ENCODE assay signal across 8 mouse cellular contexts in the genomic region with DNA sequence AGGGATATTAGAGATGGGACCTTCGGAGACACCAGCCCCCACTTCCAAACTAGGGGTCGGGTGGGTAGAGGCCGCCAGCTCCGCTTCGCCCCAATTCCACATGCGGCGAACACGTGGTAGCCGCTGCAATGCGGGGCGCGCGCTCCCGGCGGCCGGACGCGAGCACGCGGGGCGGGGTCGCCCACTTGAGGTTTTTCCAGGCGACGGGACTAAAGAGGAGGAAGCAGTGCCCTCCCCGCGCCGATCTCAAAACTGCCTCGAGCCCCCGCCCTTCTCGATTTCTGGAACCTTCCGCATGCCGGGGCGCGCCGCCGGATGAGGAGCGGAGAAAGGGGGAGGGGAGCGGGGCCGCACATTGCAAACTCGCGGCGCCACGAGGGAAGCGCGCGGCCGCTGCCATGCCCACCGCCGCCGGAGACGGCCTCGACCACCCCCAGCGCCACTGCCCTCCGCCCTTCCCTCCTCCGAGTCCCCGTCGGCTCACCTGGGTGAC. TPM values are rescaled to one million over a fixed set of nuclear protein-coding genes. Genes with fewer than 3 reads are reported as not detected.
A peak's percentile ranks its signal among the peaks of the same experiment; 100 is the strongest.
DNase-seq lines count a peak whose midpoint lies in the region; ATAC-seq and TF ChIP-seq lines count a peak whose summit lies in the region.

No protein-coding gene starts in this region.

- intact Hi-C loops in left cerebral cortex, postnatal 14 days (cut with DNase I) = loop anchor here (5.0 kb wide), 1 partner anchor 73 kb away; no protein-coding TSS in a partner anchor

- H3K4me3 ChIP-seq in cortical plate, adult 2 months (ENCODE audit: insufficient read depth, low read length) = peak overlapping the region; percentile 87
- H3K4me3 ChIP-seq in intestine, embryonic 14.5 days (ENCODE audit: low read depth, low read length) = peak overlapping the region; percentile 98

- peaks cover 2% of the 10 kb centered on the region; the same call in 1 of the 2 replicates for H3K4me1 ChIP-seq in cortical plate, adult 2 months (ENCODE audit: control insufficient read depth, insufficient read depth, low read length)
- H3K4me1 ChIP-seq in intestine, embryonic 14.5 days (replicated peaks; ENCODE audit: control insufficient read depth, insufficient read depth, low read length) = peaks cover 25% of the 10 kb centered on the region

- H3K4me2 ChIP-seq in intestine, embryonic 14.5 days (ENCODE audit: low read length) = peak overlapping the region; percentile 99

- TF ChIP-seq POLR2A in cortical plate, adult 2 months (IDR thresholded peaks at IDR 0.05; ENCODE audit: extremely low read depth, insufficient read depth, low read length) = no peak

- TF ChIP-seq CTCF in cortical plate, adult 2 months (IDR thresholded peaks at IDR 0.05; ENCODE audit: extremely low read depth, insufficient read depth, low read length) = no peak

- peak; percentile 91 to 94 for DNase-seq in gastrocnemius, adult 8-10 months (ENCODE audit: low spot score in 2 of 2)
- DNase-seq in intestine, embryonic 14.5 days (ENCODE audit: low spot score) = peak; percentile 91
- peak; percentile 93 to 98 for DNase-seq in left cerebral cortex, postnatal 14 days (ENCODE audit: low spot score in 2 of 2)
- peak; percentile 80 for DNase-seq in mesoderm, embryonic 11.5 days (ENCODE audit: low read depth, low spot score)
- peak; percentile 90 for DNase-seq in right cerebral cortex, postnatal 25 days
- peak; percentile 88 to 94 for DNase-seq in urinary bladder, postnatal 4 days (ENCODE audit: low spot score in 2 of 2)

- ATAC-seq in activated CD4-positive, CD25-positive, alpha-beta regulatory T cell, adult 4 months = peak; percentile 53
- peak; percentile 30 for ATAC-seq in intestine, embryonic 14.5 days (replicated peaks; ENCODE audit: low FRiP score, low TSS enrichment, low read depth)

- H3K27me3 ChIP-seq in intestine, embryonic 14.5 days (replicated peaks; ENCODE audit: control insufficient read depth, insufficient read depth, low read length) = no peaks in the 10 kb centered on the region

- peak overlapping the region; percentile 100 for H3K9ac ChIP-seq in intestine, embryonic 14.5 days (ENCODE audit: low read length)

- no peaks in the 10 kb centered on the region for H3K9me3 ChIP-seq in intestine, embryonic 14.5 days (ENCODE audit: control insufficient read depth, low read length)

- WGBS in intestine, embryonic 14.5 days = under 1% methylated on average over 57 of the region's 57 CpGs

- peaks cover 43% of the 10 kb centered on the region for H3K36me3 ChIP-seq in intestine, embryonic 14.5 days (ENCODE audit: control insufficient read depth, insufficient read depth, low read length)

- peak overlapping the region; percentile 99 for H3K27ac ChIP-seq in cortical plate, adult 2 months (ENCODE audit: insufficient read depth, low read length)
- peak overlapping the region; percentile 99 for H3K27ac ChIP-seq in intestine, embryonic 14.5 days (ENCODE audit: low read depth)

RNA-seq across cellular contexts. Expression of a gene that starts 0.5 kb away (rescaled TPM):
- polyA plus RNA-seq in activated CD4-positive, CD25-positive, alpha-beta regulatory T cell, adult 4 months (2017; shearing (Covaris generic)) = 100 to 1,000 TPM; 194 to 225 TPM
- 172 and 180 TPM in 2 replicates for polyA plus RNA-seq in cortical plate, adult 2 months (2012; rRNA removed)
- 100 to 1,000 TPM in 2 of 4 experiments, 10 to 100 TPM in 2; 78.0 to 122 (median 99.0) TPM for total RNA-seq in gastrocnemius, adult 8-10 months (2022)
- polyA plus RNA-seq in intestine, embryonic 14.5 days (2014; fragmentation: Nextera tagmentation; extraction: Ambion mirVana) = 378 and 409 TPM in 2 replicates
- 100 to 1,000 TPM; 170 to 173 TPM for total RNA-seq in left cerebral cortex, postnatal 14 days (2021)

RNA-seq across cellular contexts. Expression of a gene that starts 24.8 kb away (rescaled TPM):
- polyA plus RNA-seq in activated CD4-positive, CD25-positive, alpha-beta regulatory T cell, adult 4 months (2017; shearing (Covaris generic)) = 1 to 10 TPM; 8.0 to 8.1 TPM
- polyA plus RNA-seq in cortical plate, adult 2 months (2012; rRNA removed) = 17.7 and 22.5 TPM in 2 replicates
- 10 to 100 TPM; 10.3 to 13.5 (median 10.5) TPM for total RNA-seq in gastrocnemius, adult 8-10 months (2022)
- 12.8 and 17.7 TPM in 2 replicates for polyA plus RNA-seq in intestine, embryonic 14.5 days (2014; fragmentation: Nextera tagmentation; extraction: Ambion mirVana)
- total RNA-seq in left cerebral cortex, postnatal 14 days (2021) = 10 to 100 TPM; 22.3 to 23.1 TPM

RNA-seq across cellular contexts. Expression of a gene that starts 48.4 kb away (rescaled TPM):
- 100 to 1,000 TPM; 382 to 404 TPM for polyA plus RNA-seq in activated CD4-positive, CD25-positive, alpha-beta regulatory T cell, adult 4 months (2017; shearing (Covaris generic))
- polyA plus RNA-seq in cortical plate, adult 2 months (2012; rRNA removed) = 30.6 and 31.7 TPM in 2 replicates
- total RNA-seq in gastrocnemius, adult 8-10 months (2022) = 10 to 100 TPM; 37.1 to 47.8 (median 45.0) TPM
- polyA plus RNA-seq in intestine, embryonic 14.5 days (2014; fragmentation: Nextera tagmentation; extraction: Ambion mirVana) = 177 and 183 TPM in 2 replicates
- total RNA-seq in left cerebral cortex, postnatal 14 days (2021) = 10 to 100 TPM in 1 of 2 experiments, 1 to 10 TPM in 1; 9.6 to 11.0 TPM

RNA-seq across cellular contexts. Expression of a gene that starts 58.6 kb away (rescaled TPM):
- 10 to 100 TPM; 62.3 to 81.8 TPM for polyA plus RNA-seq in activated CD4-positive, CD25-positive, alpha-beta regulatory T cell, adult 4 months (2017; shearing (Covaris generic))
- 10.7 and 11.0 TPM in 2 replicates for polyA plus RNA-seq in cortical plate, adult 2 months (2012; rRNA removed)
- total RNA-seq in gastrocnemius, adult 8-10 months (2022) = 100 to 1,000 TPM; 103 to 116 (median 107) TPM
- polyA plus RNA-seq in intestine, embryonic 14.5 days (2014; fragmentation: Nextera tagmentation; extraction: Ambion mirVana) = 19.6 and 21.4 TPM in 2 replicates
- 1 to 10 TPM; 4.2 to 7.1 TPM for total RNA-seq in left cerebral cortex, postnatal 14 days (2021)

Comparison
In these comparisons a context has a peak if more than half of its experiments do, and no peak if none do; other contexts are left out.
1. Peak in every context shown above with its lines: DNase-seq, ATAC-seq, H3K4me3 ChIP-seq and H3K27ac ChIP-seq.